Mouse (Mus musculus) regulatory T cell (primary cell): ENCODE data around the gene Fndc7.

Experiments
- in situ Hi-C: fragments of 300-600 bp; cut with MboI, MseI; formaldehyde crosslinking; loops from one replicate; pipeline ENCODE4 v1.15.1; 2025; ENCODE audit warnings: high pct_unique_total_duplicates

Gene Fndc7

DNA sequence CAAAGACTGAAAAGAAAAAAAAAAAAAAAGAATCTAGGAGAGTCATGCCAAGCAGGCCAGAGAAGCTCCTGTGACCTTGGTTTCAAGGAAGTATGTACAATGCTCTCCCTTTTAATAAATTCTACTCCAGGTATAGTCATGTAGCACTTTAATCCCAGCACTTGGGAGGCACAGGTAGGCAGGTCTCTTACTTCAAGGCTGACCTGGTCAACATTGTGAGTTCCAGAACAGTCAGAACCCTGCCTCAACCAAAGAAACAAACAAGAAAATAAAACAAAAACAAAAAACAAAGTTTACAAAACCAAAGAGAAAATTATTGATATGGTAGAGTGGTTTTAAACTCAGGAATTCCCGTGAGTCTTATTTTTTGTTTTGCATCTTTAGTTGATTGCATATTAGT, at the start of gene Fndc7:
Gene Fndc7, minus strand, starts transcription at position 101 of the 400 bp plus-strand sequence.
- in situ Hi-C loops = loop anchor here (5.0 kb wide), 1 partner anchor 48 kb away; the partner anchor contains the start of gene Stxbp3

- in situ Hi-C loops = loop anchor here (10.0 kb wide), 1 partner anchor 125 kb away; no protein-coding TSS in a partner anchor
Measured at GRCm38 (mm10) chr3:108939573-108939972, 49.8 kb upstream of the Fndc7 start, which contains the start of gene Henmt1. Gene Henmt1, plus strand, starts transcription at chr3:108939873.

- in situ Hi-C loops = loop anchor here (10.0 kb wide), 1 partner anchor 126 kb away; no protein-coding TSS in a partner anchor
Measured at GRCm38 (mm10) chr3:108938691-108939090, 48.9 kb upstream of the Fndc7 start.

DNA sequence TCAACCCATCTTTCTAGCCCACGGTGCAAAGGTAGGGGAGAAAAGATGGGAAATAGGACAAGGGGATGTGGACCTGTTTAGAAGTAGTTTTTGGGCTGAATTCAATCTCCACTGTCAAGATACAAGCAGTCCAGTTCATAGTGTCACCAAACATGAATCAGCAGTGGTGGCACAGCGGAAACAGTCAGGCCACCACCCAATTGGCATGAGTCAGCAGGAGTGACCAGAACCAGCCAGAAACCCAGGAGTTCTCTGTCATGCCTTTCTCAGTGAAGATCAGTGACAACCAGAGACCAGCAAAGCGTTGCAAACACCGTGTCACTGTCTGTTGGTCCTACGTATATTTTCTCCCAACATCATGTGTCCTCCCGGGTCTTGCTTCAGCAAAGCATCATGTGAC, 43.7 kb upstream of the Fndc7 start:
- in situ Hi-C loops = loop anchor here (10.0 kb wide), 1 partner anchor 131 kb away; no protein-coding TSS in a partner anchor

- in situ Hi-C loops = no loop called here
Measured at GRCm38 (mm10) chr3:108926308-108926707, 36.5 kb upstream of the Fndc7 start.

GRCm38 (mm10) chr3:108925677-108926076, 35.9 kb upstream of the Fndc7 start:
- in situ Hi-C loops = no loop called here

DNA sequence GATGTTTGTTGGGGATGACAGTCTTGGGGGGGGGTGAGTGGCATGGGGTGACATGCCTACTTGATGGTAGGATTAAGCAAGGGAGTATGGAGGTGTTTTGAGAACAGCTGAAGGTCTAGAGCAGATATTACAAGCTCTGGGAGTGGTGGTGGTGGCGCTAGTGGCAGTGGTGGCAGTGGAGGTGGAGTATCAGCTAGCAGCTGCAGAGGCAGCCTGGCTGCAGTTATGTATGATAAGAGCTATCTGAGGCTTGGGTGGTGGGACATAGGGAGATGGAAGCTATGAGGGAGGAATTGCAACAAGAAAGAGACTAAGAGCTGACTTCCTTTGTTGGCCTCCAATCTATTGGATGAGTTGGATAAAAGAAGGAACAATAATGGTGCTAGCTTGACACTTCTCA, 32.0 kb upstream of the Fndc7 start:
- in situ Hi-C loops = no loop called here

- in situ Hi-C loops = no loop called here
Measured at GRCm38 (mm10) chr3:108920442-108921070, 30.7 kb upstream of the Fndc7 start.

DNA sequence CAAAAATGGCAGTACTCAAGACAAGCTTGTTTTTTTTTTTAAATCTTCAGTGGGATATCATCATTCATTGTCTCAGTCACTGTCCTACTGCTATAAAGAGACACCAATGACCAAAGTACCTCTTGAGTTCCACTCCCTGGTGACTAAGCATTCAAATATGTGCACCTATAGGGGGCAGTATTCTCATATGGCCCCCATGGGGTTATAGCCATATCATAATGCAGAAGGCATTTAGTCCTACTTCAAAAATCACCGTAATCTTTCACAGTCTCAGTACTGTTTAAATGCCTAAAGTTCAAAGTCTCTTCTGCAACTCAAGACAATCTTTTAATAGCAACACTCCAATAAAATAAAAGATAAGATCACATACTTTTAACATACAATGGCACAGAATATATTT, 29.0 kb upstream of the Fndc7 start:
- in situ Hi-C loops = no loop called here

- in situ Hi-C loops = no loop called here
Measured at GRCm38 (mm10) chr3:108917986-108918385, 28.2 kb upstream of the Fndc7 start.

DNA sequence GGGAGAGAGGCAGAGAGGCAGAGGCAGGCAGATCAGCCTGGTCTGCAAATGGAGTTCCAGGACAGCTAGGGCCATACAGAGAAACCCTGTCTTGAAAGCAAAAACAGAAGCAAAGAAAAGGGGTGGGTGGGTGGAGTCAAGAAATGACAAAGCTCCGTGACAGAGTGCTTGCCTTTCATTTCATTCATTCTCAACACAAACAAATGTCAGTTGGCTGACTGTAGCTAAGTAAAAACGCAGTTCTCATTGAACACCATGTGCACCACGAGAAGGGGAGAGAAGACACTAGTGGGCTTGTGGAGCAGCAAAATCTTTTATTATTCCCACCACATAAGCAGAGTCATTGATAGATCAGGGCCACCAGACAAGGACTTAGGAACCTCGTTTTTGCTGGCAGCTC, 27.0 kb upstream of the Fndc7 start:
- in situ Hi-C loops = no loop called here

DNA sequence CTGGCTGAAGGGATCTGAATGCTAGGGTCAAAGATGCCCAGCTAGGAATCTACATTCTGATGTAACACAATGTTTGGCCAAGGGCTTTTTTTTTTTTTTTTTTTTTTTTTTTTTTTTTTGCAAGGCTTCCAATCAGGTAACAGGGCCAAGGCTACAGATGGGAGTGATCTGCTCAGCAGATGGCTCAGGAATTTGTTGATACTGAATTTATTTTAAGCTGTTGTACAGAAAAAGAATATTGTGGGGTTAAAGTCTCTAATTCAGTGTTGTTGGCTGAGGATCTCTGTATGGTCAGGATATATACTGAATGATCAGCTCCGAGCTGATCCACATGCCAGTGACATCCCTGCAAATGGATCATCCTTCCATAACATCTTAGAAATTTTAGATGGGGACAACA, 26.2 kb upstream of the Fndc7 start:
- in situ Hi-C loops = no loop called here

DNA sequence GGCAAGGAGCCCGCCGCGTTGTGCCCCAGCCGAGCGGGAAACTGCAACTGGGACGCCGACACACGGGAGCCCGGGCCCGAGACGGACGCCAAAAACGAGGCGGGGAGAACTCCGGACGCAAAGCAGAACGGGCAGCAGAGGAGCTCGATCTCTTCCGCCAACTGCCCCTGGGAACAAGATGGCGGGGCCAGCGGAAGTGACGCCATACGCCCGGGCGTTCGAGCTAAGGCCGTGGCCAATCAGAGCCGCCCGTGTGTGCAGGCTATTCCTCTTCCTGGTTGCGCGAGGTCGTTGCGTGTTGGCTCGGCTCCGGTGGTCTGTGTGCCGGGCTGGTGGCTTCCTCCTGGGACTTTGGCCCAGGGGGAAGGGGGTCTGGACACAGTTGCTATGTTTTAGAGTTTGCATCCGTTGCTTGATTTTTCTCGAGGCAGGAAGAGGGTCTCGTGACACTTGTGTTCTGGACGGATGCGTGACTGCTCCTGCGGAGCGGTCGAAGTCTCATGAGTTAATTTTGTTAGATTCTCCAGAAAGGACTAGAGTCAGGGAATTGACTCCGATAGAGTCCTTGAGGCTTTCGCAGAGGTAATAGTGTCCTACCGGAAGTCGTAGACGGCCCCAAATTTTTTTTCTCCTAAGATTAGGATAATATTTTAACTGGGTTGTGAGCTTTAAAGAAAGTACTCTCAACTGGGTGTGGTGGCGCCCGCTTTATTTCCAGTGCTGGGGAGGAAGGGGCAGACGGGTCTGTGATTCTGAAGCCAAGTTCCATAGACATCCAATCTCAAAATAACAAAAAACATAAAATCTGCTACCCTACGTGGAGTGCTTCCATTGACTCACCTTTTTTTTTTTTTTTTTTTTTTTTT, 22.0 kb upstream of the Fndc7 start, which contains the start of gene Prpf38b:
Gene Prpf38b, minus strand, starts transcription at position 180 of the 866 bp plus-strand sequence.
- in situ Hi-C loops = no loop called here

DNA sequence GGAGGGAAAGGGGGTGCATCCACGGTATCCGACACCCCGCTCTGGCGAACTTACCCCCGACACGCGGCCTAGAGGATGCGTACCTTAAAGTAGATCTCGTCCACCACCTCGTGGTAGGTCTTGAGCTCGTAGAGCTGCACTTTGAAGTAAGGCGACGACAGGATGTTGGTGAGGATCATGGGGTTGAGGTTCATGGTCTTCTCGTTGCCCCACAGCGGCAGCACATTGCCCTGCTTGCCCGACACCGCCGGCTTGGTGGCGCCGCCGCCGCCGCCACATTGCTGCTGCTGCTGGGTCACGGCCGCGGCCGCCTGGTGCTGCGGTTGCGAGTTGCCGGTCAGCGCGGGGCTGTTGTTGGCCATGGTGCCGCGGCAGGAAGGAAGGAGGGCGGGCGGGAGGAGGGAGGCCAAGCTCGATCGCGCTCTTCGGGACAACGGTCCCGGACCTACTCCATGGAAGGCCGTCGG, 21.3 kb upstream of the Fndc7 start:
- in situ Hi-C loops = no loop called here

- in situ Hi-C loops = no loop called here
Measured at GRCm38 (mm10) chr3:108910303-108911080, 20.7 kb upstream of the Fndc7 start.

DNA sequence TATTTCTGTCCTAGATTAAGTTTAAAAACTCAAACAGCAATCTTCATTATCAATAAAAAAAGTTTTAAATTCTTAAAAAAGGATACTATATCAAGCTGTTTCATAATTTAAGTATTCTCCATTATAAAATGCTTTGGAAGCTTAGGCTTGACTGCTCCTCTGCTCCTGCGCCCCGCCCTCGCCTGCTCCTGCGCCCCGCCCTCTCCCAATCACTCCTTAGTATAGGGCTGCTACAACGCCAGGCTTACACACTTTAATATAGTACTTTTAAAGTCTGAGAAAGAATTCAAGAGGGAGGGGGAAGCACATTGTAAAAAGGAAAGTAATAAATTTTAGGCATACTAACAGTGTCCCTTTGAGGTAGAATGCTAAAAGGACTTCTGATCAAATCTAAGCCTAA, 13.1 kb upstream of the Fndc7 start:
- in situ Hi-C loops = loop anchor here (10.0 kb wide), 2 partner anchors 248 to 498 kb away; partner anchors contain the start of gene Clcc1

GRCm38 (mm10) chr3:108902038-108902437, 12.2 kb upstream of the Fndc7 start:
- in situ Hi-C loops = loop anchor here (10.0 kb wide), 2 partner anchors 247 to 497 kb away; partner anchors contain the start of gene Clcc1

- in situ Hi-C loops = loop anchor here (10.0 kb wide), 2 partner anchors 246 to 496 kb away; partner anchors contain the start of gene Clcc1
Measured at GRCm38 (mm10) chr3:108900681-108901080, 10.9 kb upstream of the Fndc7 start.

DNA sequence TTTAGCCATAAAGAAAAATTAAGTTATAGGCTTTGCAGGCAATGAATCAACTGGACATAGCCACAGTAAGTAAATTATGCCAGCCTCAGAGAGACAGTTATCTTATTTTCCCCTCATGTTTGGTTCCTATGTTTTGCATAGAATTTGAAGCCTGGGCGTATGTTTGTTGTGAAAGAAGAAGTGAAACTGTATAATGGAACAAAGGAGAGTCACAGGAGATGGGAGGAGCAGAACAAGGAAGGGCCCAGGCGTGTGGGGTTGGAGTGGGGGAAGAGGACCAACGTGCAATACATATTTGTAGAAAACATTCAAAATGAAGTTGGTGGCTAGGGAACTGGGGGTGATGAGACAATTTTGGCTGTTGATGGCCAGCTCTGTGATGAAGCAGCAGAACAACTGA, 10.3 kb upstream of the Fndc7 start:
- in situ Hi-C loops = loop anchor here (10.0 kb wide), 2 partner anchors 245 to 495 kb away; partner anchors contain the start of gene Clcc1

- in situ Hi-C loops = no loop called here
Measured at GRCm38 (mm10) chr3:108898640-108899039, 8.8 kb upstream of the Fndc7 start.

GRCm38 (mm10) chr3:108892914-108893313, 3.1 kb upstream of the Fndc7 start:
- in situ Hi-C loops = no loop called here
